Mouse (Mus musculus) olfactory bulb, adult 2 months (tissue): Measurements from ENCODE around the gene Rpl26.

Source experiments
- CTCF ChIP-seq: fragments of 200-500 bp; IDR thresholded peaks from 2 replicates; pipeline ENCODE4 v1.5.1; 2012; ENCODE audit warnings: low read depth, mild to moderate bottlenecking, low read length, moderate library complexity; ENCODE audit not compliant: insufficient read depth
- POLR2A ChIP-seq: fragments of 200-500 bp; IDR thresholded peaks from 2 replicates; pipeline ENCODE4 v1.6.1; 2012; ENCODE audit warnings: mild to moderate bottlenecking, low read depth, low read length, moderate library complexity; ENCODE audit not compliant: insufficient read depth

DNA sequence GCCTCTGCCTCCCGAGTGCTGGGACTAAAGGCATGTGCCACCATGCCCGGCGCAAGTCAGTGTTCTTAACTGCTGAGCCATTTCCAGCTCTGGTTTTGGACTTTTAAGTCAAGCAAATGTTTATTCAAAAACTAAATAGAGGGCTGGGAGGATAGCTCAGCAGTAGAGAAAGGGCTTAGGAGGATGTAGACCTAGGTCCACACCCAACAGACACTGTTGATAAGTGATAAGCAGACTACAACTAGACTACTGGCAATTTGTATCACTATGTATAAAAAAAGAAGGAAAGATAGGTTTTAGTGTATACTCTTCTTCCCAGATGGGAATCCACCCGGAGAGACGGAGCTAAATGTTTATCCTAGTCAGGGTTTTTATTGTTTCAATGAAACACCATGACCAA, 5.1 kb upstream of the Rpl26 start:
- no peak for TF ChIP-seq POLR2A
- no peak for TF ChIP-seq CTCF
